Mouse (Mus musculus) hematopoietic stem cell, adult 5-6 weeks (primary cell): ENCODE results near the gene Ncoa3. TPM values are rescaled to one million over a fixed set of nuclear protein-coding genes. Genes with fewer than 3 reads are reported as not detected.

Experiments
- ATAC-seq, 2 experiments: fragments of 125-278 bp in 1 of 2; replicated peaks in 1 of 2; 2 replicates each; pipeline ENCODE4 v1.8.0; 2016 to 2017; ENCODE audit warnings: inconsistent platforms in 2 of 2, mild to moderate bottlenecking in 2 of 2, moderate number of reproducible peaks in 2 of 2, low read depth in 1 of 2, moderate TSS enrichment in 1 of 2; ENCODE audit not compliant: low FRiP score in 2 of 2, poor library complexity in 2 of 2, severe bottlenecking in 2 of 2, insufficient read depth in 1 of 2, low TSS enrichment in 1 of 2
- total RNA-seq: library from RNA; stranded (forward); fragments of 172-1452, 232-1000 nt; gene quantifications from 2 replicates; pipeline ENCODE4 v1.2.3, GENCODE M21; 2017

Gene Ncoa3
- total RNA-seq, 1 experiment from 2014 or later: 31.0 TPM

GRCm38 (mm10) chr2:165995711-165996110, 3.3 kb downstream of the Ncoa3 start:
- no peak for ATAC-seq

DNA sequence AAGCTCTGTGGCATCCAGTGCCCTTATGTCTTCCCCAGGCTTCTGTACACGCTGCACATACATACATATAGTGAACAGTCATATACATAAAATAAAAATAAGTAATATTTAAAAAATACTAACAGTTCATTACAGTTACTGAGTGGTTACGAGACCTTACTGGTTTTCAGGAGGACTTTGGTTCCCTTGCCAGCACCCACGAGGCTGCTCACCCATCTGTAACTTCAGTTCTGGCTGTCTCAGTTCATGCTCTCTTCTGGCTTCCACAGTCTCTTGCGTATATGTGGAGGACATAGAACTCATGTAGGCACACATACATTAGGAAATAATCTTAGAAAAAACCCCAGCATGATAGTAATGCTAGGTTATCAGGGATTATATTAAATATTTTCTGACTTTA, 3.7 kb downstream of the Ncoa3 start:
- no peak for ATAC-seq

DNA sequence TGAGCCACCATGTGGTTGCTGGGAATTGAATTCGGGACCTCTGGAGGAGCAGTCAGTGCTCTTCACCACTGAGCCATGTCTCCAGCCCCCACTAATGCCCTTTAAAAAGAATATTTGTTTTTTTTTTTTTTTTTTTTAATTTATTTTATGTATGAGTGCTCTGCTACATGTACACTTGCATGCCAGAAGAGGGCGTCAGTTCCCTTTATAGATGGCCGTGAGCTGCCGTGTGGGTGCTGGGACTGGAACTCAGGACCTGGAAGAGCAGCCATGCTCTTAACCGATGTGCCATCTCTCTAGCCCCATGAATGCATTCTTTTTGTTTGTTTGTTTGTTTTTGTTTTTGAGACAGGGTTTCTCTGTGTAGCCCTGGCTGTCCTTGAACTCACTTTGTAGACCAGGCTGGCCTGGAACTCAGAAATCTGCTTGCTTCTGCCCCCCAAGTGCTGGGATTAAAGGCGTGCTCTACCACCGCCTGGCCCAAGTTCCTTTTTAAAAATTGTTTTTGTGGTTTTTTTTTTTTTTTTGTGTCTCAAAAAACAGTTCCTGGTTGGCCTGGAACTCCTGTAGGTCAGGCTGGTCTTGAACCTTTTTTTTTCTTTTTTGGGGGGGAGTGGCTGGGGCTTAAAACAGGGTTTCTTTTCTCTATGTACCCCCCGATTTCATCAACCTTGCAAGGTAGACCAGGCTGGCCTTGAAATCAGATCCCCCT, 5.0 kb downstream of the Ncoa3 start:
- no peak for ATAC-seq

GRCm38 (mm10) chr2:165998969-165999368, 6.5 kb downstream of the Ncoa3 start:
- no peak for ATAC-seq

DNA sequence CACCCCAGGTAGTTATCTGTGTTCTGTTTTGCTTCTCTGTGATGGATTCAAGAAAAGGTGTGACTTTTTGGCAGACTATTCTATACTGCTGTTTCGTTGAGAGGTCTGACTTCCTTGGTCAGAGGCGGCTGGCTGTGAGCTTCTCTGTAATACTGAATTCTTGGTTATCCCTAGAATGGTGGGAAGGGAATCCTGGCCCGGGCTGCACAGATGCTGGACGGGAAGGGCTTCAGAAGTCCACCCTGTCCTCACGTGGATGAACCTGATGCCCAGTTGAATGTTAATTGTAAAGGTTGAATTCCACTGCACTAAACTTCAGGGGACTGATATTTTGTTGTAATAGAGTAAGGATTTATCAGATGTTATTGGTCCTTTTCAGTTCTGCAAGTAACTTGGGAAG, 7.4 kb downstream of the Ncoa3 start:
- ATAC-seq: no peak

DNA sequence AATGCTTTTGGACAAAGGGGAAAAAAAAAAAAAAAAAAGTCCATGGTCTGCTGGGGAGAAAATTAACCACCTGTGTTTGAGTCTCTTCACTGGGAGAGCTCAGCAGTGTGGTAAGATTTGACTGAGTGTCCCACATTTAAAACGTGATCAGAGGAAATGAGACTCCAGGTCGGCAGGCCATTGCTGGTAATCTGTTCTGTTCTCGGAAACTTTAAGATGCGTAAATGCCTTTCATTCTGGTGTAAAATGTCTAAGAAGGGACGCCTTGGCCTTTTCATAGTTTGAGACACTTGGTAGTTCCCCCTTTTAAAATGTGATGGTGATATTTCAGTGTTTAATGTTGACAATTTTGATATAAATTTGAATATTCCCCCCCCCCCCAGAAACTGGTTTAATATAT, 7.8 kb downstream of the Ncoa3 start:
- ATAC-seq: no peak

- ATAC-seq: no peak; a peak in 1 of 4 replicates
These were observed 8.3 kb downstream of the Ncoa3 start for GRCm38 (mm10) chr2:166000769-166001168.

DNA sequence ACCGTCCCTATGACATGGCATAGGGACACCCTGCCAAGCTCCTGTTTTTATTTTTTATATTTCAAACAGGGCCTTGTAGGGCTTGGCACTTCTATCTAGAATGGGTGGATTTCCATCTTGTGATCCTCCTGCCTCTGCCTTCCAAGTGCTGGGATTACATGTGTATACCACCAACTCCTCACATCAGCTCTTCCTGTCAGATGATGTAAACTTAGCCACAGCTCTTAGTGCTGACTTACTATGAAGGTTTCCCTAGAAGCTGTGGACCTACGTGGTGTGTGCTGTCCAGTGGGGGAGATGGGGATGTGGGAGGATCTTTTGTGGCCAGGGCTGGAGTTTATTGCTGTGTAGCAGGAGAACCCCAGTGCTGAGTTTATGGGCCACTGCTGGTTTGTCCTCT, 8.9 kb downstream of the Ncoa3 start:
- peak in 1 of 2 experiments; percentile 29; a peak in 2 of 4 replicates for ATAC-seq

GRCm38 (mm10) chr2:166001768-166002167, 9.3 kb downstream of the Ncoa3 start:
- no peak for ATAC-seq

DNA sequence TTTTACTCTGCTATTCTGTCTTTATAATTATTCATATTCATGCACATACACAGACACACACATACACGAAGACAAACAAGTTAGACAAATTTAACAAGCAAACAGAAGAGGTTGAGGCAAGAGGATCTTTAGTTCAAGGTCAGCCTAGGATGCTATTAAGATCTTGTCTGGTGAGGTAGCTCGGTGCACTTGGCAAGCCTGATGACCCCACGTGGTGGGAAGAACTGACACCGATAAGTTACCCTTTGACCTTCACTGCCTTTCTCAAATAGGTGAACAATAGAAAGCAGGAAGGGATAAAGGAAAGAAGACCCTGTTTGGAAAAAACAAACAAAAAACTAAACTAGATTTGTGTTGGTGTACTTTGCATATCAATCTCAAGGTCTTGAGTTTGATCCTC, 10.0 kb downstream of the Ncoa3 start:
- ATAC-seq: no peak

DNA sequence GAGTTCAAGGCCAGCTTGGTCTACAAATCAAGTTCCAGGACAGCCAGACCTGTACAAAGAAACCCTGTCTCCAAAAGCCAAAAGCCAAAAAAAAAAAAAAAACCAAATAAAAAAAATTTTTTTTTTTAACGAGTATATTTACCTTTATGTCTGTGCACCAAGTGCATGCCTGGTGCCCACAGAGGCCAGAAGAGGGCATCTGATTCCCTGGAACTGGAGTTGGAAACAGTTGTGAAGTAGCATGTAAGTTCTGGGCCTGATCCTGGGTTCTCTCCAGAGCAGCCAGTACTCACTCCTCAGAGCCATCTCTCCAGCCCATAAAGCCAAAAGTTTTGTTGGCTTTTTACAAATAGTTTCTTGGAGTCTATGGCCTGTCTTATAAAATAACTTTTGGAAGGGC, 10.6 kb downstream of the Ncoa3 start:
- no peak for ATAC-seq

GRCm38 (mm10) chr2:166007046-166007445, 14.6 kb downstream of the Ncoa3 start:
- ATAC-seq: no peak

DNA sequence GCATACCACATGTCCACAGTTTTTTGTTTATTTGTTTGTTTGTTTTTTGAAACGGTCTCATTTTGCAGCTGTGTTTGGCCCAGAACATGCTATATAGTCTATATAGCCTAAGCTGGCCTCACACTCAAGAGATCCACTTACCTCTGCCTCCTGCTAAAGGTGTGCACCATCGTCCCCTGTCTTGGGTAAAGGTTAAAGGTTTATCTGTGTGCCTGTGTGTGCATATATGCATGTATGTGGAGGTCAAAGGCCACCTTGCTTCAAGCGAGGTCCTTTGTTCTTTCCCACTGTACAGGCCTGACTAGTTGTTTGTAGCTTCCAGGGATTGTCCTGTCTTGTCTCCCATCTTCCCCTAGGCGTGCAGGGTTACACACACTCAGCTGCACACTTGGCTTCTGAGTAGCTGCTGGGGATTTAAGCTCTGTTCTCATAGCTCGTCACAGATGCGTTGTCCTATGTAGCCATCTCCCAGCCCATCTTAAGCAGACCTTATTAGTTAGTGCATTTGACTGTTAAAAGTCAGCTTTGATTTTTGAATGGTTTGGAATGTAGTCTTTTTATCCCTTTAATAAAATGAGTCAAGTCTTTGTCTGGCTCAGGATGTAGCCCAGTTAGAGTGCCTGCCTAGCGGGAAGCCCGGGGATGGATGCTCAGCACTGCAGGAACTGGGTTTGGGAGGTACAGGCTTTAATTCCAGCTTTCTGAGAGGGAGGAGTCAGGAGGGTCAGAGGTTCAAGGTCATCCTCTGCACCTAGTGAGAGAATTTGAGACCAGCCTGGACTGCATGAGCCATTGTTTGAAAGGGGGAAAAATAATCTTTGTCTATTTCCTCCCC, 16.3 kb downstream of the Ncoa3 start:
- no peak for ATAC-seq

GRCm38 (mm10) chr2:166009393-166009947, 17.0 kb downstream of the Ncoa3 start:
- ATAC-seq: no peak

DNA sequence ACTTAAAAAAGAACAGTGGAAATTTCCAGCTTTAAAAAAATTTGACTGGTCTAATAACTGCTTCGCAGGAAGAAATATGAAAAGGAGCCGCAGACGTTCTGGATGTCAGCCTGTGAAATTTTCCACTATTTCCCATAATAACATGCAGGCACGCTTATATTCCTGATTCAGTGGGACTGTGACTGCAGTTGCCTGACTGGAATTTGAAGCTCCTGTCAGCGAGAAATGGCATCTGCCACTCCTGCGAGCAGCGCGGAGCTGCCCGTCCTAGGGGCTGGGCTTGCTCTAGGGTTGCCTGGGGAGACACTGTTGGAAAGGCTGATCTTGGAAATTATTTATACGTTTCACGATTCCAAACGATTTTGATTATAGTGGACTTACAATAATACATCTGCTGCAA, 17.9 kb downstream of the Ncoa3 start:
- ATAC-seq: no peak

DNA sequence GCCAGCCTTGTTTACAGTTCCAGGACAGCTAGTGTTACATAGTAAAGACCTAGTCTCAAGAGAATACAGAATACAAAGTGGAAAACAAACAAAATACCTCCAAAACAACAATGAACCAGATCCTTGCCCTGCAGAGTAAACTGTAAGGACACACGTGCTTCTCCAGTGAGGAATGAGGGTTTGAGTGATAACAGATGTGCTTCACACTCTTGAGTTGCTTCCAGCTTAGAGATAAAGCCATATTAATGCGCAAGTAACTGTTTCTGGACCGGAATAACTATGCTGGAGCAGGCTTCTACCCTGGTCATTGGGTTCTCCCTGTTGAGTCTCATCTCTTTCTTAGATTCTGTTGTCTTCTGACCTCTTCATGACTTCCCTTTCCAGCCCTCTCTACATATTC, 19.0 kb downstream of the Ncoa3 start:
- no peak for ATAC-seq

DNA sequence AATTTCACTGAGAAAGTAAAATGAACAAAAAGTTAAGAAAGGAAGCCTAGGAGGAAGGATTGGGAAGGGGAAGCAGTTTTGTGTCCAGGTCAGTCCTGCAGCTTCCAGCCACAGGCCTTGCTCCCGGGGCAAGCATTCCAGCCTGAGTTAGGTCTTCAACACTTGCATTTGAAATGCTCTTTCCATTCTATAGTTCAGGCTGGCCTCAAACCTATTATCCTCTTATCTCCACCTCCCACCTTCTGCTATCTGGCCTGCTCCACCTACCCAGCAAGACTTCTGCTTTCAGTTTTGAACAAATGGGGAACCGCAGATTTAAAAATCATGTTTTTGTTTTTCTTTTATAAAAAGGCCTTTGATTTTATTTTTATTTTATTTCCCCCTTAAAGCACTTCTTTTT, 19.7 kb downstream of the Ncoa3 start:
- peak; percentile 80 to 81 for ATAC-seq

GRCm38 (mm10) chr2:166018769-166019168, 26.3 kb downstream of the Ncoa3 start:
- no peak for ATAC-seq
